Mouse (Mus musculus): ENCODE data around the gene Wdr59.

DNA sequence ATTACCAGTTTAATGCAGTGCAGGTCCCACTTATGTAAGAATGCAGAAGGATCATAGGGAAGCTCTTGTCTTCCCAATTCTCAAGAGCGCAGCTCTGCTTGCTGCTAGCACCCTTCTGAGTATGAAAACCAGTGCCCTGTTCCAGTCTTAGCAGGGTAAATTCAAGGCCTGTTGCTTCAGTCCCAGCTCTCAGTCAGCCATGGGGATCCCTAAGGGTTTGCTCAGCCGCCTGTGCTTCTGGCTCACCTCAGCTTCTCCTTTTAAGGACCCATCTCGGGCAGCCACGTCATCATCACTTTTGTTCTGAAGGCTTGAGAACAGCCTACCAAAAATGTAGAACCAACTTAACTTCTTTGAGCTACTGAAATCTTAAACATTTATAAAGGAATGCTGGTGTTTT, 39.9 kb upstream of the Wdr59 start:
- TF ChIP-seq CTCF (IDR thresholded peaks at IDR 0.05; ENCODE audit: low read depth, low read length) (no peak), GATA2 (IDR thresholded peaks at IDR 0.05; ENCODE audit: borderline replicate concordance, low read depth, low read length) (no peak), TAL1 (conservative IDR thresholded peaks at IDR 0.05; ENCODE audit: low read depth, low read length) (no peak), GATA1 (IDR thresholded peaks at IDR 0.05; ENCODE audit: borderline replicate concordance, low read length) (no peak)

All from G1E (cell line).